In the genomic region with DNA sequence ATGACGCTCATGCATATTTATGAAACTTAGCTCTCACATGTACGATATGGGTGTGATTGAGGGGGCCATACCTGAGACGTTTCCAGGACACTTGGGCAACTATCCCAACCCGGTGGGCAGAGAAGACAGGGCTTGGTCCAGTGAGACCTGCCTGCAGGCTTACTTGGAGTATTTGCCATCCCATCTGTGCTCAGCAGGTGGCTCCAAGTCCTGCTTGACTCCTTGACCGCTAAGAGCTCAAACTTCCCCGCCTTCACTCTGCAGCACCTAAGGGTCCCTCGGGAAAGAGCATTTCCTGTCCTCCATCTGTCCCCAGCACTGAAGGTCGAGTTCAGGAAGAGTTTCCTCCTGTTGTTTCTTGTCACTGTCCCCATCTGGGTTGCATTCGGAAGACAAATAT, we compare ENCODE assay signal across 18 mouse cellular contexts.
DNase-seq lines count a peak whose midpoint lies in the region; ATAC-seq and TF ChIP-seq lines count a peak whose summit lies in the region.
"Had no signal": no experiment of that assay in that cellular context is flagged by ENCODE, and none has a peak within 500 bp of the region (broad histone marks: within the 10 kb centered on the region; RNA-seq: fewer than 3 reads in every experiment).

No protein-coding gene starts in this region.

- H3K9ac ChIP-seq in liver, postnatal 0 days (replicated peaks) = no peak overlapping the region
- no peak overlapping the region for H3K9ac ChIP-seq in liver, embryonic 11.5 days (ENCODE audit: low read depth, low read length)
- no peak overlapping the region for H3K9ac ChIP-seq in neural tube, embryonic 15.5 days (replicated peaks)
- H3K9ac ChIP-seq: hindbrain, embryonic 13.5 days; intestine, embryonic 15.5 days; limb, embryonic 15.5 days; neural tube, embryonic 12.5 days had no signal

- no peak overlapping the region for H3K27ac ChIP-seq in liver, postnatal 0 days (ENCODE audit: low read depth)
- H3K27ac ChIP-seq in liver, embryonic 11.5 days (ENCODE audit: low read depth, low read length) = no peak overlapping the region
- H3K27ac ChIP-seq in neural tube, embryonic 15.5 days (replicated peaks) = no peak overlapping the region
- H3K27ac ChIP-seq: hindbrain, embryonic 13.5 days; intestine, embryonic 15.5 days; limb, embryonic 15.5 days; neural tube, embryonic 12.5 days had no signal

- no peak overlapping the region for H3K4me3 ChIP-seq in liver, postnatal 0 days (ENCODE audit: low read depth, low read length)
- H3K4me3 ChIP-seq in liver, embryonic 11.5 days (ENCODE audit: low read depth, low read length) = no peak overlapping the region
- H3K4me3 ChIP-seq in neural tube, embryonic 15.5 days (replicated peaks) = no peak overlapping the region
- H3K4me3 ChIP-seq: hindbrain, embryonic 13.5 days; intestine, embryonic 15.5 days; limb, embryonic 15.5 days; megakaryocyte, embryonic 14.5 days; neural tube, embryonic 12.5 days had no signal

- 0 out of 2 replicates have a peak, but pooled peaks have one; percentile 8 for ATAC-seq in frontal cortex, adult (ENCODE audit: low TSS enrichment)
- ATAC-seq in liver, postnatal 0 days = no peak
- ATAC-seq in liver, embryonic 11.5 days (replicated peaks; ENCODE audit: low FRiP score) = no peak
- ATAC-seq in neural tube, embryonic 15.5 days (ENCODE audit: low FRiP score) = no peak
- ATAC-seq: forebrain, embryonic 16.5 days; intestine, embryonic 15.5 days had no signal

- no peaks in the 10 kb centered on the region for H3K27me3 ChIP-seq in liver, postnatal 0 days (ENCODE audit: insufficient read depth, low read length)
- H3K27me3 ChIP-seq in liver, embryonic 11.5 days (replicated peaks; ENCODE audit: control insufficient read depth, insufficient read depth, low read length) = no peaks in the 10 kb centered on the region
- 0 out of 2 replicates have a peak, but pooled peaks cover 3% of the 10 kb centered on the region for H3K27me3 ChIP-seq in neural tube, embryonic 15.5 days (replicated peaks)
- H3K27me3 ChIP-seq: hindbrain, embryonic 13.5 days; intestine, embryonic 15.5 days; limb, embryonic 15.5 days; neural tube, embryonic 12.5 days had no signal

- WGBS in liver, postnatal 0 days (ENCODE audit: insufficient replicate concordance) = 30% methylated on average over 9 of the region's 9 CpGs
- WGBS in liver, embryonic 11.5 days = 46% methylated on average over 9 of the region's 9 CpGs
- 47% methylated on average over 9 of the region's 9 CpGs for WGBS in neural tube, embryonic 15.5 days

- DNase-seq in frontal cortex, postnatal 10 days (ENCODE audit: low spot score in 2 of 2) = no peak
- no peak for DNase-seq in liver, postnatal 0 days
- DNase-seq in liver, embryonic 11.5 days (ENCODE audit: low spot score) = no peak
- peak; percentile 18 for DNase-seq in neural tube, embryonic 10.5 days (ENCODE audit: extremely low spot score, low spot score)
- peak; percentile 28 for DNase-seq in lung, postnatal 36 days
- DNase-seq in adrenal gland, postnatal 10 days = no peak
- DNase-seq: cerebellum, adult 9-10 months; heart, postnatal 14 days; kidney, postnatal 25 days had no signal

- TF ChIP-seq EP300 in liver, postnatal 0 days (IDR thresholded peaks at IDR 0.05; ENCODE audit: low read depth) = no peak

- 0 out of 2 replicates have a peak, but pooled peaks have one; percentile 5 for TF ChIP-seq CTCF in liver, postnatal 0 days (IDR thresholded peaks at IDR 0.05; ENCODE audit: low read depth)

- no peaks in the 10 kb centered on the region for H3K4me1 ChIP-seq in liver, postnatal 0 days (ENCODE audit: insufficient read depth)
- H3K4me1 ChIP-seq in liver, embryonic 11.5 days (replicated peaks; ENCODE audit: control insufficient read depth, insufficient read depth, low read length) = no peaks in the 10 kb centered on the region
- H3K4me1 ChIP-seq in neural tube, embryonic 15.5 days = 0 out of 2 replicates have a peak, but pooled peaks cover 5% of the 10 kb centered on the region
- H3K4me1 ChIP-seq: intestine, embryonic 15.5 days; limb, embryonic 15.5 days; neural tube, embryonic 12.5 days had no signal

- no peak overlapping the region for H3K4me2 ChIP-seq in liver, postnatal 0 days (ENCODE audit: low read depth, low read length)
- no peak overlapping the region for H3K4me2 ChIP-seq in liver, embryonic 11.5 days
- H3K4me2 ChIP-seq in neural tube, embryonic 15.5 days = no peak overlapping the region
- H3K4me2 ChIP-seq: heart, embryonic 11.5 days; hindbrain, embryonic 13.5 days; intestine, embryonic 15.5 days; limb, embryonic 15.5 days; neural tube, embryonic 12.5 days had no signal

- no peaks in the 10 kb centered on the region for H3K36me3 ChIP-seq in liver, postnatal 0 days (replicated peaks; ENCODE audit: insufficient read depth, low read length)
- H3K36me3 ChIP-seq in liver, embryonic 11.5 days (ENCODE audit: control insufficient read depth, insufficient read depth, low read length) = no peaks in the 10 kb centered on the region
- no peaks in the 10 kb centered on the region for H3K36me3 ChIP-seq in neural tube, embryonic 15.5 days
- H3K36me3 ChIP-seq: hindbrain, embryonic 13.5 days; intestine, embryonic 15.5 days; limb, embryonic 15.5 days; neural tube, embryonic 12.5 days had no signal

- no peaks in the 10 kb centered on the region for H3K9me3 ChIP-seq in liver, postnatal 0 days (ENCODE audit: low read length)
- no peaks in the 10 kb centered on the region for H3K9me3 ChIP-seq in liver, embryonic 11.5 days (ENCODE audit: control insufficient read depth, low read length)
- no peaks in the 10 kb centered on the region for H3K9me3 ChIP-seq in neural tube, embryonic 15.5 days (replicated peaks)
- H3K9me3 ChIP-seq: hindbrain, embryonic 13.5 days; intestine, embryonic 15.5 days; limb, embryonic 15.5 days; neural tube, embryonic 12.5 days had no signal

Comparison
In these comparisons a context has a peak if more than half of its experiments do, and no peak if none do; other contexts are left out.
1. DNase-seq: peak in neural tube, embryonic 10.5 days (single experiment) and lung, postnatal 36 days (single experiment); none in frontal cortex, postnatal 10 days (0 of 2), liver, postnatal 0 days (single experiment), liver, embryonic 11.5 days (single experiment) and adrenal gland, postnatal 10 days (single experiment).